Mouse (Mus musculus) intestine, embryonic 14.5 days (tissue): ENCODE results near the gene Fyb2. TPM values are rescaled to one million over a fixed set of nuclear protein-coding genes. Genes with fewer than 3 reads are reported as not detected.

Experiments used
- ATAC-seq: fragments of 200-750 bp; cut with Nextera tagmentation; replicated peaks from 2 replicates; pipeline ENCODE4 v1.8.0; 2017; ENCODE audit warnings: low read depth, moderate number of reproducible peaks, moderate TSS enrichment, moderate library complexity; ENCODE audit not compliant: low FRiP score, low TSS enrichment
- DNase-seq: peaks from one replicate; pipeline ENCODE4 v3.0.0-alpha.2; 2018; ENCODE audit warnings: low spot score
- H3K27ac ChIP-seq: fragments of 300-500 bp; sonication (generic); 2 replicates; pipeline ENCODE4 v1.5.1; 2014; ENCODE audit warnings: low read depth, mild to moderate bottlenecking, control low read depth
- H3K27me3 ChIP-seq: fragments of 300-500 bp; sonication (generic); replicated peaks from 2 replicates; pipeline ENCODE4 v1.6.1; 2014; ENCODE audit warnings: low read length, control low read depth; ENCODE audit not compliant: control insufficient read depth, insufficient read depth
- H3K36me3 ChIP-seq: fragments of 300-500 bp; sonication (generic); 2 replicates; pipeline ENCODE4 v1.6.1; 2014; ENCODE audit warnings: low read length, control low read depth; ENCODE audit not compliant: control insufficient read depth, insufficient read depth
- H3K4me1 ChIP-seq: fragments of 300-500 bp; sonication (generic); replicated peaks from 2 replicates; pipeline ENCODE4 v1.6.1; 2014; ENCODE audit warnings: low read length, control low read depth, mixed read lengths; ENCODE audit not compliant: control insufficient read depth, insufficient read depth
- H3K4me2 ChIP-seq: fragments of 300-500 bp; sonication (generic); 2 replicates; pipeline ENCODE4 v1.6.1; 2014; ENCODE audit warnings: low read length
- H3K4me3 ChIP-seq: fragments of 300-500 bp; sonication (generic); 2 replicates; pipeline ENCODE4 v1.5.1; 2014; ENCODE audit warnings: low read depth, low read length, control low read depth, mixed read lengths
- H3K9ac ChIP-seq: fragments of 300-500 bp; sonication (generic); 2 replicates; pipeline ENCODE4 v1.6.1; 2014; ENCODE audit warnings: mild to moderate bottlenecking, low read length
- H3K9me3 ChIP-seq: fragments of 300-500 bp; sonication (generic); 2 replicates; pipeline ENCODE4 v1.6.1; 2016; ENCODE audit warnings: low read length, control low read depth; ENCODE audit not compliant: control insufficient read depth
- WGBS: fragments of 180-500 bp; shearing (Covaris S2); extraction: QIAGEN DNeasy Blood & Tissue Kit; methylation state at CpG from one replicate; pipeline ENCODE4 v1.1.7; 2014; 5-methylcytosine and 5-hydroxymethylcytosine counted together
- polyA plus RNA-seq: library from polyadenylated mRNA; unstranded; fragments of >200 nt; fragmentation: Nextera tagmentation; extraction: Ambion mirVana; gene quantifications from 2 replicates; pipeline ENCODE4 v1.2.1, GENCODE M21; 2014

The Fyb2 gene
- polyA plus RNA-seq, 1 experiment from 2014 or later, result not detected

DNA sequence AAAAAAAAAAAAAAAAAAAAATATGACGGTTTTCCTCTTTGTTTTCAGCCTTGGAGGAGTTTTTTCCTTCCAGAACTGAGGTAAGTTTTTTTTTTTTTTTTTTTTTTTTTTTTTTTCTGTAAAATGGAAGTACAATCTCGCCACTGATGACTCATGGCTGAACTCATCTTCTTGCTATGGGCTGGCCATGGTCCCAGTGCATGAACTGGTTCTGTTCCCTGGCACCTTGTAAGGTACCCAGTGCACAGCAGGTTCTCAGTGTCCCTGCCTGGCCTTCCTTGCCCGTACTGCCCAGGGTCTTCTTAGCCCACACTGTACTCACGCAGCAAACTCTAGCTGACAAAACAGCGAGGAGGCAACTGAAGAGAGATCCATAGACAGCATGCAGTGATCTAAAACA, 74.8 kb downstream of the Fyb2 start:
- H3K27me3 ChIP-seq, result no peaks in the 10 kb centered on the region
- H3K36me3 ChIP-seq, result no peaks in the 10 kb centered on the region
- H3K4me2 ChIP-seq, result no peak overlapping the region
- no peak for DNase-seq
- ATAC-seq, result no peak
- H3K4me3 ChIP-seq, result no peak overlapping the region
- no peaks in the 10 kb centered on the region for H3K4me1 ChIP-seq
- H3K9me3 ChIP-seq, result no peaks in the 10 kb centered on the region
- WGBS, result 84% methylated on average over 5 of the region's 5 CpGs
- no peak overlapping the region for H3K27ac ChIP-seq
- no peak overlapping the region for H3K9ac ChIP-seq

DNA sequence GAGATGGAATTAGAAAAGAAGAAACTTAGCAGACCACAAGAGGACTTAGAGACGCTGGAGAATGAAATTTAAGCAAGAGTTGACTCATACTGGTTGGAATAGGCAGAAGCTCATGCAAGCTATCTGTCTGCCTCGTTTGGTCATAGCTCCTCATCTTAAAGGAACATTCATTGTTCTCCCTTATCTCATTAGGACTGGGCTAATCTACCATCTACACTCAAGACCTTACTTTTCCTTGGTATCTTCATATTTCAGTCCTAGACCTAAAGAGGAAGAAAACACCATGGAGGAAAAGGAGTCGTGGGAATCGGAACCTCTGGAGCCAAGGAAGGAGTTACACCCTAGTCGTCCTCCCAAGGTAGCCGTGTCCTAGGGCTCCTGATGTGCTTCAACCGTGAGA, 75.5 kb downstream of the Fyb2 start:
- H3K4me3 ChIP-seq, result no peak overlapping the region

DNA sequence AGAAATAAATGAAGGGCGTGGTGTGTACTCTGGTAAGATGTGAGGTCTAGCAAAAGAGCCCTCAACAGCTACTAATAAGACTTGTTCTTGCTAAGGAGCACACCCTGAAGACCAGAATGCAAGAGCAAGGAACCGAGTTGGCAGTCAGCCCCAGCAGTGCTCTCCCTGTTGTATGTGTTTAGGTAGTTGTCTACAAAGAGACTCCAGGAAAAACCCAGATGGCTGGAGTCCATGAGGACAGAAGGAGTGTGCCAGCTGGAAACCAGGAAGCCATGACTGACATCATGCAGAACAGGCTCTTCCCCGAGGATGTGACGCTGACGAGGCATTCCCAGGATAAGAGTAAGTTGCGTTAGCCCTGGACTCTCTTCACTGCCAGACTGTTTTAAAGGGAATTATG, 76.8 kb downstream of the Fyb2 start:
- 86% methylated on average over 6 of the region's 6 CpGs for WGBS
- DNase-seq (no peak), ATAC-seq (no peak)
- no peaks in the 10 kb centered on the region for H3K4me1 ChIP-seq
- H3K4me3 ChIP-seq, result no peak overlapping the region
- H3K36me3 ChIP-seq, result no peaks in the 10 kb centered on the region
- H3K4me2 ChIP-seq, result no peak overlapping the region
- H3K9me3 ChIP-seq, result no peaks in the 10 kb centered on the region
- H3K9ac ChIP-seq, result no peak overlapping the region
- H3K27me3 ChIP-seq, result no peaks in the 10 kb centered on the region
- H3K27ac ChIP-seq, result no peak overlapping the region

More for the DNA sequence above, 75.5 kb downstream of the Fyb2 start:
- Histone ChIP-seq H3K27me3 (no peaks in the 10 kb centered on the region), H3K36me3 (no peaks in the 10 kb centered on the region), H3K27ac (no peak overlapping the region), H3K4me2 (no peak overlapping the region), H3K9ac (no peak overlapping the region), H3K9me3 (no peaks in the 10 kb centered on the region), H3K4me1 (no peaks in the 10 kb centered on the region)
- DNase-seq (no peak), ATAC-seq (no peak)
- WGBS, result 90% methylated on average over 7 of the region's 7 CpGs

DNA sequence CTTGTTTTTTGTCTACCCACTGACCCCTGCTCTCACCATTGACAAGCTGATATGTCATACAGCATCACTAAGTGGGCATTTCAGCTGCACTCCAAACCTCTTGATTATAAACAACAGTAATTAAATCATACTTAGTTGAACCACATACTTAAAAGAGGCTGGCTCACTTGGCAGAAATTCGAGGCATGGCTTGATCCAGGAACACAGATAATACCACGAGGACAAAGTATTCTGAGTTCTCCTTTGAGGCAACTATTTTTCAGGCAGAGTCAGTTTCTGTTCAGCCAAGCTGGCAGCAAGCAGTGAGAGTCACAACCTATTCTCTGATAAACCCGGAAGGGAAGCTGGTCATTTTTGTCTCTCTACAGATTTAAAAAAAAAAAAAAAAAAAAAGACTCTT, 77.4 kb downstream of the Fyb2 start:
- Histone ChIP-seq H3K27ac (no peak overlapping the region), H3K9me3 (no peaks in the 10 kb centered on the region), H3K9ac (no peak overlapping the region), H3K36me3 (no peaks in the 10 kb centered on the region), H3K4me3 (no peak overlapping the region), H3K27me3 (no peaks in the 10 kb centered on the region), H3K4me2 (no peak overlapping the region), H3K4me1 (no peaks in the 10 kb centered on the region)
- WGBS, result 86% methylated on average over 3 of the region's 3 CpGs
- ATAC-seq (no peak), DNase-seq (no peak)

DNA sequence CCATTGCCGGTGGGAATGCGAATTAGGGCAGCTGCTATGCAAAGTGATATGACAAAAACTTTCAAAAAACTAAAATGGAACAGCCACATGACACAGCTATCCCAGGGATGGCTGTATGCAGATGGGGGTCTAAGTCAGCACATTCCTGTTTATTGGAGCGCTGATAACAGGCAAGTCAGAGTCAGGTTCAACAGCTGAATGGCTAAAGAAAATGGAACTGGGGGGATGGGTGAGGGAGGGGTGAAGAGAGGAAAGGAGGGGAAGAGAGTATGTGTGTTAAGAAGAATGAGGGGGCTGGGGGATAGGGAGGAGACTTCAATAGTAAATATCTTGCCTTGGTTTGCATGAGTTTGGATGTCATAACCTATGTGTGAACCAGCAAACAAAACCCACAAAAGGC, 79.0 kb downstream of the Fyb2 start:
- Histone ChIP-seq H3K4me3 (no peak overlapping the region), H3K27ac (no peak overlapping the region), H3K27me3 (no peaks in the 10 kb centered on the region), H3K9ac (no peak overlapping the region), H3K9me3 (no peaks in the 10 kb centered on the region), H3K4me1 (no peaks in the 10 kb centered on the region), H3K36me3 (no peaks in the 10 kb centered on the region), H3K4me2 (no peak overlapping the region)
- ATAC-seq (no peak), DNase-seq (no peak)
- 88% methylated on average over 3 of the region's 3 CpGs for WGBS

DNA sequence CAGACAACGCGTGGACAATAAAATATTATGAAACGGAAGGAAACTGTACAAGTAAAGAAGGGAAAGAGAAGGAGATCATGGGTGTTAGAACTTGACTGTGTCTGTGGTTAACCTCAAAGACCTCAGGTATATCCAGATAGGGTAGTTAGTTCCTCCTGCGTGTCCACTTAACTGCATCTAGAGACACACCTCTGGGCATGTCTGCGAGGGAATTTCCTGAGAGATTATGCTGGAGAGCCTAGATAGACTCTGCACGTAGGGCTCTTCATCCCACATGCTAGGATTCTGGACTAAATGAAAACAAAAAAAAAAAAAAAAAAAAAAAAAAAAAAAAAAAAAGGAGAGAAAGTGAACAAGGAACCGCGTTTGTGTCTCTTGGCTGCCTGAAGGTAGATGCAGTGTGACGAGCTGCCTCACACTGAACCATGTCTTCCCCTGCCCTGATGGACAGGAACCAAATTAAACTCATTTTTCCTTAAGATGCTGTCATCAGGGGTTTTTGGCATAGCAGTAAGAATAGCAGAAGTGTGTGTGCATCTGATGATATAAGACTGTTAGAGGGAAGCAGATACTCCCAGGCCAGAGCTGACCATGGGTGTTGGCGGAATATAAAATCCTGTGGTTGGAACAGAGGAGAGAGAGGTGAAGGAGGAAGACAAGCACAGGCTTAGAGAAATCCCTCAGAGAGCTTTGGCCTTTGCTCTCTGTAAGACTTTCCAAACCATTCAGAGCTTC, 80.1 kb downstream of the Fyb2 start:
- Histone ChIP-seq H3K4me1 (no peaks in the 10 kb centered on the region), H3K27ac (no peak overlapping the region), H3K4me2 (no peak overlapping the region), H3K9ac (no peak overlapping the region), H3K36me3 (no peaks in the 10 kb centered on the region), H3K4me3 (no peak overlapping the region), H3K9me3 (no peaks in the 10 kb centered on the region), H3K27me3 (no peaks in the 10 kb centered on the region)
- ATAC-seq (no peak), DNase-seq (no peak)
- WGBS, result 92% methylated on average over 10 of the region's 10 CpGs

DNA sequence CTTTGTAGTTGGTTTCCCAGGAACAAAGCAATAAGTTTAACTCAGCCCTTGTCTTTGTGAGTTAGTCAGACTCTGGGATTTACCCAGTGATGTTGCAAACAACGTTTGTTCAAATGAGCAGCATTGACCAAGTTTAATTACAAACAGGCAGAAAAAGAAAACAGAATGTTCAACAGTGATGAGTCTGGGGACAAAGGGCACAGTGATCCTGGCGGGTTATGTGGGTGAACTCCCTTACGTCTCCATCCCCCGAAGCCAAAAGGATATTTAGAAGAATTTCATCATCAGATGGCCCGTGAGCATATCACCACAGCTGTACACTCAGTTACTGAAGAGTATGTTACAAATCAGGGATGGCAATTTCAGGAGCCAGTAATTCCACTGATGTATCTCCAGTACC, 86.4 kb downstream of the Fyb2 start:
- WGBS, result 74% methylated on average over 5 of the region's 5 CpGs
- no peak overlapping the region for H3K27ac ChIP-seq
- H3K4me1 ChIP-seq, result no peaks in the 10 kb centered on the region
- H3K9me3 ChIP-seq, result no peaks in the 10 kb centered on the region
- H3K9ac ChIP-seq, result no peak overlapping the region
- no peak overlapping the region for H3K4me3 ChIP-seq
- ATAC-seq (no peak), DNase-seq (no peak)
- no peaks in the 10 kb centered on the region for H3K27me3 ChIP-seq
- H3K4me2 ChIP-seq, result no peak overlapping the region
- H3K36me3 ChIP-seq, result no peaks in the 10 kb centered on the region

DNA sequence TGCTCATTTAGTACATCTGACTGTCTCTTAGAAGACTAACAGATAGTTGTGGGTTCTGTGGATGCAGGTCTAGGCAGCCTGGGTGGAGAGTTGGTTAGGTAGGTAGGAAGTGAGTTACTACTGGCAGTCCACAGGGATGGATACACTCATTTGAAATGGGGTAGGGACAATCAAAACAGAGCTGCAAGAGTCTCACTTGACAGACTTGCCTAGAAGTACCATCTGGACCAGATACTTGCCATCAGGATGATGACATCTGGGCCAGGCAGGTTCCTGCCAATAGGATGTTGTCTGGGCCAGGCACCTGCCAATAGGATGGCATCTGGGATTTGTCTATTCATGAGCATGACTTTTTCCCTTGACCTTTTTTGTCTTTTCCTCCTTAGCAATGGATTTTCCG, 88.5 kb downstream of the Fyb2 start:
- H3K27me3 ChIP-seq, result no peaks in the 10 kb centered on the region
- H3K36me3 ChIP-seq, result no peaks in the 10 kb centered on the region
- no peak overlapping the region for H3K4me3 ChIP-seq
- 86% methylated on average over 1 of the region's 1 CpGs for WGBS
- no peaks in the 10 kb centered on the region for H3K9me3 ChIP-seq
- no peak overlapping the region for H3K27ac ChIP-seq
- no peak for ATAC-seq
- H3K9ac ChIP-seq, result no peak overlapping the region
- no peak for DNase-seq
- H3K4me2 ChIP-seq, result no peak overlapping the region
- H3K4me1 ChIP-seq, result no peaks in the 10 kb centered on the region

DNA sequence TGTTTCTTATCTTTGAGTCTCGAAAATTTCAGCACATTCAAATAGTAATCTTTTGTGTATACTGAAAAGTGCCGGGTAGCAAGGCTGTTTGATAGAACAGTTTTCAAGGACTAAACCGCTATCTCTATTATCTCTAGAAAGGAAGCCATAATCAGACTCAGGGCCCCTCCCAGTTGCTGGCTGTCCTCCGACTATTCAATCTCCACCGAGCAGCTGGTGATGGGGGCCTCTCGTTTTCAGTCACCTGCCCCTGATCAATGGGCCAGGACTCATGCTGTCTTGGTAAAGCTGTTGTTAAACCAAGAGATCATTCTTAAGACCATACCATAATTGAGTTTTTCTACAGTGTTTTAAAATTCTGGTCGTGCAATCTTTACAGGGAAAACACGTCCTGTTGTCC, 90.9 kb downstream of the Fyb2 start:
- 77% methylated on average over 8 of the region's 8 CpGs for WGBS
- Histone ChIP-seq H3K9ac (no peak overlapping the region), H3K36me3 (no peaks in the 10 kb centered on the region), H3K27ac (no peak overlapping the region), H3K4me1 (no peaks in the 10 kb centered on the region), H3K9me3 (no peaks in the 10 kb centered on the region), H3K4me2 (no peak overlapping the region), H3K4me3 (no peak overlapping the region), H3K27me3 (no peaks in the 10 kb centered on the region)
- DNase-seq (no peak), ATAC-seq (no peak)
